Mouse (Mus musculus) bone marrow, adult 2 months (tissue): Measurements from ENCODE around the gene Hif3a.
A peak's percentile ranks its signal among the peaks of the same experiment; 100 is the strongest.

Experiments used
- CTCF ChIP-seq: fragments of 200-500 bp; IDR thresholded peaks from 2 replicates; pipeline ENCODE4 v1.5.1; 2011; ENCODE audit warnings: low read length, control low read depth; ENCODE audit not compliant: control insufficient read depth, insufficient read depth
- POLR2A ChIP-seq: fragments of 200-500 bp; IDR thresholded peaks from 2 replicates; pipeline ENCODE4 v1.6.1; 2011; ENCODE audit warnings: low read depth, mild to moderate bottlenecking, control low read depth, low read length, borderline replicate concordance; ENCODE audit not compliant: control insufficient read depth

- TF ChIP-seq POLR2A = 0 out of 2 replicates have a peak, but pooled peaks have one; percentile 38
- no peak for TF ChIP-seq CTCF
Observed at GRCm38 (mm10) chr7:17027588-17028343, 34.5 kb downstream of the Hif3a start, which contains the start of gene Ppp5c.
